Mouse (Mus musculus) limb, embryonic 15.5 days (tissue): ENCODE results near the gene Nfix. TPM values are rescaled to one million over a fixed set of nuclear protein-coding genes. Genes with fewer than 3 reads are reported as not detected.

ENCODE experiments used
- ATAC-seq: fragments of 200-750 bp; cut with Nextera tagmentation; 2 replicates; pipeline ENCODE4 v1.8.0; 2017; ENCODE audit warnings: low read depth, moderate TSS enrichment; ENCODE audit not compliant: insufficient number of reproducible peaks, low FRiP score, low TSS enrichment
- H3K27ac ChIP-seq: fragments of 300-500 bp; sonication (generic); 2 replicates; pipeline ENCODE4 v1.5.1; 2015; ENCODE audit warnings: moderate library complexity, mild to moderate bottlenecking, inconsistent platforms
- H3K27me3 ChIP-seq: fragments of 300-500 bp; sonication (generic); 2 replicates; pipeline ENCODE4 v1.6.1; 2015; ENCODE audit warnings: inconsistent platforms
- H3K36me3 ChIP-seq: fragments of 300-500 bp; sonication (generic); 2 replicates; pipeline ENCODE4 v1.6.1; 2015; ENCODE audit warnings: inconsistent platforms
- H3K4me1 ChIP-seq: fragments of 300-500 bp; sonication (generic); 2 replicates; pipeline ENCODE4 v1.6.1; 2015; ENCODE audit warnings: inconsistent platforms
- H3K4me2 ChIP-seq: fragments of 300-500 bp; sonication (generic); 2 replicates; pipeline ENCODE4 v1.6.1; 2015; ENCODE audit warnings: mild to moderate bottlenecking, inconsistent platforms
- H3K4me3 ChIP-seq: fragments of 300-500 bp; sonication (generic); 2 replicates; pipeline ENCODE4 v1.5.1; 2015; ENCODE audit warnings: mild to moderate bottlenecking, inconsistent platforms
- H3K9ac ChIP-seq: fragments of 300-500 bp; sonication (generic); 2 replicates; pipeline ENCODE4 v1.6.1; 2015; ENCODE audit warnings: inconsistent platforms
- H3K9me3 ChIP-seq: fragments of 300-500 bp; sonication (generic); 2 replicates; pipeline ENCODE4 v1.6.1; 2016; ENCODE audit warnings: inconsistent platforms
- WGBS: fragments of 180-500 bp; shearing (Covaris S2); methylation state at CpG from one replicate; pipeline ENCODE4 v1.1.7; 2015; 5-methylcytosine and 5-hydroxymethylcytosine counted together
- polyA plus RNA-seq: library from polyadenylated mRNA; unstranded; fragments of >200 nt; fragmentation: Nextera tagmentation; extraction: Ambion mirVana; gene quantifications from 2 replicates; pipeline ENCODE4 v1.2.1, GENCODE M21; 2015

The Nfix gene
- polyA plus RNA-seq, 1 experiment from 2014 or later: 100 TPM

GRCm38 (mm10) chr8:84809109-84809940, 9.2 kb upstream of the Nfix start:
- H3K9me3 ChIP-seq: no peaks in the 10 kb centered on the region
- no peak for ATAC-seq
- 68% methylated on average over 12 of the region's 12 CpGs for WGBS
- H3K27me3 ChIP-seq: peaks cover 2% of the 10 kb centered on the region
- no peak overlapping the region for H3K4me2 ChIP-seq
- H3K27ac ChIP-seq: 0 out of 2 replicates have a peak overlapping the region, but pooled peaks have one; percentile 47
- H3K4me1 ChIP-seq: peaks cover 31% of the 10 kb centered on the region
- H3K36me3 ChIP-seq: no peaks in the 10 kb centered on the region
- H3K9ac ChIP-seq: no peak overlapping the region
- H3K4me3 ChIP-seq: no peak overlapping the region

- no peak for ATAC-seq
- H3K27ac ChIP-seq: no peak overlapping the region
- no peaks in the 10 kb centered on the region for H3K36me3 ChIP-seq
- H3K27me3 ChIP-seq: no peaks in the 10 kb centered on the region
- WGBS: 93% methylated on average over 5 of the region's 5 CpGs
- no peak overlapping the region for H3K9ac ChIP-seq
- no peak overlapping the region for H3K4me3 ChIP-seq
- H3K4me2 ChIP-seq: no peak overlapping the region
- H3K4me1 ChIP-seq: peaks cover 39% of the 10 kb centered on the region
- H3K9me3 ChIP-seq: no peaks in the 10 kb centered on the region
Measured at GRCm38 (mm10) chr8:84806031-84806430, 5.9 kb upstream of the Nfix start.

GRCm38 (mm10) chr8:84799136-84799931, 810 bp downstream of the Nfix start:
- peaks cover 65% of the 10 kb centered on the region for H3K4me1 ChIP-seq

GRCm38 (mm10) chr8:84798446-84799135, 1.6 kb downstream of the Nfix start:
- Histone ChIP-seq H3K9me3 (no peaks in the 10 kb centered on the region), H3K9ac (peak overlapping the region; percentile 100), H3K36me3 (peaks cover 19% of the 10 kb centered on the region), H3K4me3 (peak overlapping the region; percentile 91), H3K4me1 (peaks cover 72% of the 10 kb centered on the region), H3K27me3 (peaks cover 4% of the 10 kb centered on the region; the same call in 1 of the 2 replicates), H3K27ac (peak overlapping the region; percentile 97), H3K4me2 (peak overlapping the region; percentile 57)
- 44% methylated on average over 10 of the region's 10 CpGs for WGBS
- no peak for ATAC-seq

More at GRCm38 (mm10) chr8:84799136-84799931, 810 bp downstream of the Nfix start:
- Histone ChIP-seq H3K4me2 (peak overlapping the region; percentile 57), H3K27ac (peak overlapping the region; percentile 97), H3K4me3 (peak overlapping the region; percentile 91), H3K36me3 (peaks cover 19% of the 10 kb centered on the region), H3K9me3 (no peaks in the 10 kb centered on the region), H3K27me3 (peaks cover 4% of the 10 kb centered on the region; the same call in 1 of the 2 replicates), H3K9ac (peak overlapping the region; percentile 100)
- WGBS: under 1% methylated on average over 70 of the region's 108 CpGs
- 0 out of 2 replicates have a peak, but pooled peaks have one; percentile 10 for ATAC-seq

- no peak for ATAC-seq
- peak overlapping the region; percentile 100 for H3K9ac ChIP-seq
- H3K4me2 ChIP-seq: peak overlapping the region; percentile 57
- peaks cover 73% of the 10 kb centered on the region for H3K4me1 ChIP-seq
- H3K4me3 ChIP-seq: peak overlapping the region; percentile 91
- H3K36me3 ChIP-seq: peaks cover 19% of the 10 kb centered on the region
- H3K27ac ChIP-seq: peak overlapping the region; percentile 17; the same call in 1 of the 2 replicates
- 64% methylated on average over 6 of the region's 6 CpGs for WGBS
- no peaks in the 10 kb centered on the region for H3K9me3 ChIP-seq
- H3K27me3 ChIP-seq: peaks cover 4% of the 10 kb centered on the region; the same call in 1 of the 2 replicates
Measured at GRCm38 (mm10) chr8:84797971-84798370, 2.2 kb downstream of the Nfix start.

GRCm38 (mm10) chr8:84797256-84797797, 2.8 kb downstream of the Nfix start:
- Histone ChIP-seq H3K4me1 (peaks cover 75% of the 10 kb centered on the region), H3K4me3 (peak overlapping the region; percentile 91)
- 73% methylated on average over 15 of the region's 15 CpGs for WGBS

GRCm38 (mm10) chr8:84794486-84794885, 5.7 kb downstream of the Nfix start:
- Histone ChIP-seq H3K4me2 (peak overlapping the region; percentile 50), H3K27me3 (peaks cover 4% of the 10 kb centered on the region; the same call in 1 of the 2 replicates), H3K4me3 (peak overlapping the region; percentile 29), H3K27ac (peak overlapping the region; percentile 92), H3K9me3 (no peaks in the 10 kb centered on the region), H3K4me1 (peaks cover 90% of the 10 kb centered on the region), H3K36me3 (peaks cover 19% of the 10 kb centered on the region), H3K9ac (peak overlapping the region; percentile 31; the same call in 1 of the 2 replicates)
- WGBS: 47% methylated on average over 7 of the region's 7 CpGs
- no peak for ATAC-seq

More at GRCm38 (mm10) chr8:84797256-84797797, 2.8 kb downstream of the Nfix start:
- no peak for ATAC-seq
- H3K4me2 ChIP-seq: peak overlapping the region; percentile 57
- peak overlapping the region; percentile 100; the same call in 1 of the 2 replicates for H3K9ac ChIP-seq
- peaks cover 4% of the 10 kb centered on the region; the same call in 1 of the 2 replicates for H3K27me3 ChIP-seq
- H3K9me3 ChIP-seq: no peaks in the 10 kb centered on the region
- peaks cover 19% of the 10 kb centered on the region for H3K36me3 ChIP-seq
- H3K27ac ChIP-seq: peak overlapping the region; percentile 11; the same call in 1 of the 2 replicates

- ATAC-seq: peak; percentile 74
- Histone ChIP-seq H3K9me3 (no peaks in the 10 kb centered on the region), H3K27ac (peak overlapping the region; percentile 92), H3K4me3 (peak overlapping the region; percentile 29), H3K4me1 (peaks cover 96% of the 10 kb centered on the region), H3K27me3 (peaks cover 4% of the 10 kb centered on the region; the same call in 1 of the 2 replicates), H3K4me2 (peak overlapping the region; percentile 50), H3K36me3 (peaks cover 19% of the 10 kb centered on the region), H3K9ac (peak overlapping the region; percentile 20)
- 54% methylated on average over 12 of the region's 13 CpGs for WGBS
Measured at GRCm38 (mm10) chr8:84793791-84794485, 6.2 kb downstream of the Nfix start.

- Histone ChIP-seq H3K4me1 (peaks cover 99% of the 10 kb centered on the region), H3K36me3 (peaks cover 15% of the 10 kb centered on the region), H3K9ac (no peak overlapping the region), H3K4me3 (no peak overlapping the region), H3K9me3 (no peaks in the 10 kb centered on the region), H3K27me3 (peaks cover 3% of the 10 kb centered on the region; the same call in 1 of the 2 replicates), H3K4me2 (0 out of 2 replicates have a peak overlapping the region, but pooled peaks have one; percentile 50), H3K27ac (peak overlapping the region; percentile 92; the same call in 1 of the 2 replicates)
- ATAC-seq: no peak
- WGBS: 79% methylated on average over 9 of the region's 9 CpGs
Measured at GRCm38 (mm10) chr8:84793134-84793533, 7.0 kb downstream of the Nfix start.

- no peaks in the 10 kb centered on the region for H3K9me3 ChIP-seq
- 79% methylated on average over 12 of the region's 12 CpGs for WGBS
- no peak overlapping the region for H3K4me3 ChIP-seq
- H3K27me3 ChIP-seq: no peaks in the 10 kb centered on the region
- H3K27ac ChIP-seq: no peak overlapping the region; the same call in 1 of the 2 replicates
- ATAC-seq: no peak
- no peak overlapping the region for H3K4me2 ChIP-seq
- peaks cover 13% of the 10 kb centered on the region for H3K36me3 ChIP-seq
- H3K9ac ChIP-seq: no peak overlapping the region
- H3K4me1 ChIP-seq: peaks cover 99% of the 10 kb centered on the region
Measured at GRCm38 (mm10) chr8:84792429-84792947, 7.7 kb downstream of the Nfix start.
